Mouse (Mus musculus) cerebellum, postnatal 36 days (tissue): ENCODE measurements around the gene Rbx1.

Source experiments
- DNase-seq, 2 experiments: peaks; one replicate each; pipeline ENCODE4 v3.0.0; 2021 to 2022; ENCODE audit warnings: mixed read lengths in 2 of 2

Rbx1 gene

DNA sequence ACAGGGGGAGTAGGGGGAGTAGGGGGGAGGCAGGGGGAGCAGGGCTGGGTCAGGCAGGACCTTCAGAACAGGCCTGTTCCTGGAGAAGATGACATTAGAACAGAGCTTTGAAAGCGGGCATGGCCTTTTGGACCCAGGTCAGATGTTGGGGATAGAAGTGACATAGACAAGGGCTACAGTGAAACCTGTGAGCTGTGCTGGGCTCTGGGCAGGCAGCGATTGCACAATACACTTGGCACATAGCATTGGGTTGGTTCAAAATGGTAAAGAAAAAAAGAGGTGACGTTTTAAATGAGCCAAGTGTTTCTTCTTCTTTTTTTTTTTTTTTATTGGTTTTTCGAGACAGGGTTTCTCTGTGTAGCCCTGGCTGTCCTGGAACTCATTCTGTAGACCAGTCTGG is 19.4 kb downstream of the Rbx1 start:
- no peak for DNase-seq

DNA sequence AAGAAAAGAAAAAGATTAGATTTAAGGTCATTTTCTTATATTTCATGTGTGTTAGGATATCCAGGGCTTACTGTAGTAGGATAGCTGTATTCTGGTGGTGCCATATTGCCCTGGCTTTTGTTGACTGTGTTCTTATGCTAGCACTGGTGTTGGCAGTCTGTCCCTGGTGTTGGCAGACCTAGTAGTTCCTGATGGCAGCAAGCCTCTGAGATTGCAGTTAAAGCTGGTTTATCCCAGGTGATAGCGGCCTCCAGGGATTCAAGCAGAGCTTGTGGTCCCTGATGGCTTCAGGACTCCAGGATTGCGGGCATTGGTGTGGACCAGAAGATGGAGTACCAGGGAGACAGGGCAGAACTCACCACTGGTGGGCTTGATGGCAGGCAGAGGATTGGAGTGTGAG is 37.4 kb downstream of the Rbx1 start:
- DNase-seq, result no peak

DNA sequence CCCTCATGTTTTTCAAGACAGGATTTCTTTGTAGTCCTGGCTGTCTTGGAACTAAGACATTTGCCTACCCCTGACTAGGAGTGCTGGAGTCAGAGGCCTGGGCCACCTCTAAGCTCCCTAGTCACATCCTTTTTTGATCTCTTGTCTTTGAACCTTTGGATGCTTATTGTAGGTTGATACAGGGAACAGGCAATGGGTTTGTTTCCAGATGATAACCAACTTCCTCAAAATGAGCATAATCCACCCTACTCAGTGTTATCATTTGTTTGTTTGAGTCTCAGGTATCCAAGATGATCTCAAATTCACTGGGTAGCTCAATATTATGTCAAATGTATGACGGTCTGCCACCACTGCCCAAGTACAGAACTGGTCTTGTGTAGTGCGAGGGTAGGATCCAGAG is 37.9 kb downstream of the Rbx1 start:
- no peak for DNase-seq

DNA sequence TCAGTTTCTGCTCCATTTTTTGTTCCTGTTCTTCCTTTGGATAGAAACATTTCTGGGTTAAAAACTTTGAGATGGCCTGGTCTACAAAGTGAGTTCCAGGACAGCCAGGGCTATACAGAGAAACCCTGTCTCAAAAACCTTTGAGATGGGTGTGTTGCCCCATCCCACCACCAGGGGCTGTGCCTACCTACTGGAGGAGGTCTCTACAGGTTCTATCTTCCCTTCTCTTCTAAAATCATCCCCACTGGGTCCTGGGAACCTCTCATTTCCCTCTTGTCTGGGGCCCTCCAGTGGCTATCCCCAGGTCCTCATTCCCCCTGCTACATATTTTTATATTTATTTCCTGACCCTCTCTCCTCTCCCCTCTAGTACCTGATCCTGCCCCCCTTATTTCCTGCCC is 41.1 kb downstream of the Rbx1 start:
- no peak for DNase-seq

DNA sequence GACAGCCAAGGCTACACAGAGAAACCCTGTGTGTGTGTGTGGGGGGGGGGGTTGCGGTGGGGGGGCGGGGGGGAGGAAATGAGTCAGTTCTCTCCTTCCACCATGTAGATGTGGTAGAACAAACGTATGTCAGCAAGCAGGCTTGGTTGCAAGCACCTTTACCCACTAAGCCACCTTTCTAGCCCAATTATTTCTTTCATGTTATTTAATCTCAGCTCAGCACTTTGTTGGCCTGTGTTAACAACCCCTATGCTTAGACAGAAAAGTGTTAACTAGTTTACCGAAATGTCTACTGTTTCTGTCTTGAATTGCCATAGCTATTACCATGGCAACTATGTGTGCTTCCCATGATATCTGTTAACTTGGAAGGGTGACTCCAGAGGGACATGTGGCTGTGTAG is 44.5 kb downstream of the Rbx1 start:
- no peak for DNase-seq

DNA sequence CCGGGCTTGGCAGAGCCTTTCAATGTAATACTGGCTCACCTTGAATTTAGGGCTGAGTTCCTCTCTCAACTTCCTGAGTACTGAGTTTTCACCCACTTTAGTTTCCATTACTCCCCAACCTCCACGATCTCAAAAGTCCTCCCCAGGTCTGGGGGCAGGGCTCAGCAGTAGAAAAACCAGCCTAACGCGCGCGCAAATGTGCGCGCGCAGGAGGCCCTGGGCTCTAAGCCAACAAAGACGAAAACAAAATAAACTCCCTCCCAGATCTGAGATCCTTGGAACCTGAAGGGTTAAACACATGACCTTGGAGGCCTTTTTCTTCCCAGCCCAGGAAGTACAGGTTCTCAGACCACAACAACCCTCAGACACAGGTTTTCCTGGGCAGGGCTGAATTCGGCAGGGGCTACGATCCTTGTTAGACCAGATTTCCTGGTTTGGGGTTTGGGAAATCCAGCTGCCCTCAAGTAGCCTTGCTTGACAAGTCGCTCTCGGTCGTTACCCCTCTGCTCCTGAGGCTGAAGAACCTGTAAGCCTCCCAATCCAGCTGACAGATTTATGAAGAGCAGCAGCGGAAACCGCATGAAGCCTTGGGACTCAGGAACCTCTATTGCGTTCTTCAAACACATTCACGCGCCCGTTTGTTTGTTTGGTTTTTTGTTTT is 45.6 kb downstream of the Rbx1 start:
- DNase-seq, result no peak

DNA sequence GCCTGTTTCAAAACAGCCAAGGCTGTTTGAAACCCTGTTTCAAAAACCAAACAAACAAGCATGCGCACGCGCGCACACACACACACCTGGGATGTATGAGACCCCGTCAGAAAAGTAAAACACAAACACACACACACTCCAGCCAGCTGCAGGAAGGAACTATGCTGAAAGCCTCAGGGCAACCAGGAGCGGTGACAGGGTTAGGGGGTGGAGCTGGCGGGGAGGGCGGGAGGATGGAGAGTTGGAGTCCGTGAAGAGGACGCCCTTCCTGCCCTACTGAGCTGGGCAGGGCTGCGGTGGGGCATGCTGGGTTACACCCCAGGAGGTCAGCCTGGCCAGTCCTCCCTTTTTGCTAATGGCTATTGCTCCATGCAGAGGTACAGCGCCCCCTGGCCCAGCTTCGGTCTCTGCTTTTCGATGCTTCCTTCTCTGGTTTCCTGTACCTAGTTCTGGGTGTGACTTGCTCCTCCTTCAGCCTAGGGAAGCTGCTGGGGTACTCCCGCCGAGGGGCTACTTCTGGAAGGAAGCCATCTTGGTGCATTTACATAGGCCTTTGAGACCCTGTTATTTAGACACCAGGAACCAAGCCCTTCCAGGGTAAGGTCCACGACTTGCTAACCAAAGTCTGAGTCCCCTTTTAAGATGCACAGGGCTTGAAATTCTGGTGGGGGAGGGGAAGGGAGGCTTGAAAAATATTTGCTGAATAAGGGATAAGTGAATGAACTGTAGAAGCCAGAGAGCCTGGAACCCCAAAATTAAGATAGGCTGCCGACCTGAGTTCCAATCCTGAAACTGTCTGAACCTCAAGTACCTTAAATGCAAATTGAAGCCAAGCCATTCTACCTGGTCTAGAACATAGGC is 48.2 kb downstream of the Rbx1 start:
- DNase-seq, result peak; percentile 64 to 72

DNA sequence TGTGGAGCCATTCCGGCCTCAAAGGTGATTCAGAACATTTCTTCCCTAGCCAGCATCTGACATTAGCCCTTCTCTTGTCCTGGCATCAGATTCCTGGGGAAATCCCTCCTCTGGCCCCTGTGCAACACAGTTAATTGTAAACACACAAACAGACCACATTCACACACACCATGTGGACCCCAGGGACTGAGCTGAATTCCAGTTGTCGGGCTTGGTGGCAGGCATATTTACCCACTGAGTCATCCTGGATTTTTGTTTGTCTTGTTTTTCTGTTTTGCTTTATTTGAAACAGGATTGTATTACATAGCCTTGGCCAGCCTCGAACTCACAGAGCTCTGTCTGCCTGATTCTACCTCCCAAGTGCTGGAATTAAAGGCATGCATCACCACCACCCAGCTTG is 49.1 kb downstream of the Rbx1 start:
- no peak for DNase-seq

DNA sequence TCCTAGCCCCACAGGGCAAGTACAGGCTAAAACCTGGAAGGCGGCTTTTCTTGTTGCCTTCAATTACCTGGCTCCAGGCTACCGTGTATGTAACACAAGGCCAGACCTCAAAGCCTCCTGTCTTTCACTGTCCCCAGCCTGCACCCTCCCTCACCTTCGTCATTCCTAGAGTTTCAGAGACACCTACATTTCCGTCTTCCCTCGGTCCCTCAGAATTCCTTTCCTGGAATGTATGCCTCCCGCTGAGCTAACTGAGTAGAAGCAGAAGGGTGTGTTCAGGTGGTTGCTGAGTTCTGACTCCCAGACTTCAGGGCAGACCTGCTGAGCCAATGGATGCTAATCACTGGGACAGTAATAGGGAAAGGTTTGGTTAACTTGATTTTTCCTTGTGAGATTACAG is 51.9 kb downstream of the Rbx1 start:
- DNase-seq, result no peak

DNA sequence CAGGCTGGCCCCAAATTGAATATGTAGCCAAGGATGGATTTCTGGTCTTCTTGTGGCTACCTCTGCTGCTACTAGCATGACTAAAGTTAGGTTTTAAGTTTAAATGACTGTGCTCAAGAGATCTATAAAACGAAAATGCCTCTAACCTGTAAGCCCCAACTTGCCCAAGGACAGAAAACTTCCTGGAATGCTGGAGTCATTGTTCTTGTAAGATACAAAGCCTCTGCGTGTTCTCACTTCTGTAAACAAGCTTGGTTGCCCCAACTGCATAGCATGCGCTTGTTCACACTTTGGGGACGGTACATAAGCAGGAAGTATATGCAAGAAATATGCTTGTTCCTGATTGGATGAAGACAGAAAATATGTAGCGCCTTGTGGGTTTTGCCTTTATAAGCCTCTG is 52.7 kb downstream of the Rbx1 start:
- DNase-seq, result no peak

DNA sequence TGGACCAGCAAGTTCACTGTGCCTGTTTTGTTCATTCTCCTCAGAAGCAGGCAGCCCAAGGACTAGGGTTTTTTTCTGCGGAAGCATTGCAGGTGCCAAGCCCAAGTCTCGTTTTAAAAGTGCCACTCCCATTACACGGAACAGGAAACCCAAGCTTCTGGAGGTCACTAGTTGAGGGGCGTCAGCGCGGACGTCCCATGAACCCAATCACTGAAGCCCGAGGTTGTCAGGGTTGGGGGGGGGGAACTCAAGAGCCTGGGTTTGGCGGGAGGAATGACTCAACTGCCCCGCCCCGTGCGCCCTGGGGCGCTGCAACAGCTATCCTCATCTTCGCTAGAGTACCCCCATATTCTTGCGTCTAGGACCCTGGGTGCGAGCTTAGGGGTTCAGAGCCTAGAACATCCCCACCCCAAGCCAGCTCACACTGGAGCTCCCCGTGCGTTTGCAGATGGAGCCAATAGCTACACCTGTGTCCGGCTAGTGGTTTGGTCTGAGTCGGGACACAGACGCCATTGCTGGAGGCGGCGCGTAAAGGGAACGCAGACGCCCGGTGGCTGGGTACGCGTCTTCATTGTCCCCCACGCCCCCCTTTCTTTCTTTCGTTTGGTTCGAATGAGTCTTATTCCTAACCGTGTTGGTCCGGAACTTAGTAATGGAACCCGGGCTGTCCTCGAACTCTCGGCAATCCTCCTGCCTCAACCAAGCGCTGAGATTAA is 56.1 kb downstream of the Rbx1 start:
- DNase-seq, result peak; percentile 54 to 56

DNA sequence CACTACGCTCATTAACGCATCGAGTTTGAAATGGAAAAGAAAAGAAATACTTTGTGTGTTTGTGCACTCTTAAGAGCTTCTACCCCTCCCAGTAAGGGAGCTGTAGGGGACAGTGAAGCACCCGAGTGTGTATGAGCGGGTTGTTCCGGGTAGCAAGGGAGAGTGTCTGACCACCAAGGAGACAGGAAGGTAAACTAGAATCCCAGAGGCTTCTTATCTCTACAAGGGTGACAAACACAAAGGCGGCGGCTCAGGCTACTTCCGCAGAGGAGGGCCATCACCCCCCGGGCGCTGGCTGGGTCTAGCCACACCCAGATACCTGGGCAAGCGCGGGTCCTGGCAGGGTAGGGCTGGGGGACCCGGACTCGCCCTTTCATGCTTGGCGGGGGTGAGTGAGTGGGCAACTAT is 56.7 kb downstream of the Rbx1 start:
- DNase-seq, result no peak

DNA sequence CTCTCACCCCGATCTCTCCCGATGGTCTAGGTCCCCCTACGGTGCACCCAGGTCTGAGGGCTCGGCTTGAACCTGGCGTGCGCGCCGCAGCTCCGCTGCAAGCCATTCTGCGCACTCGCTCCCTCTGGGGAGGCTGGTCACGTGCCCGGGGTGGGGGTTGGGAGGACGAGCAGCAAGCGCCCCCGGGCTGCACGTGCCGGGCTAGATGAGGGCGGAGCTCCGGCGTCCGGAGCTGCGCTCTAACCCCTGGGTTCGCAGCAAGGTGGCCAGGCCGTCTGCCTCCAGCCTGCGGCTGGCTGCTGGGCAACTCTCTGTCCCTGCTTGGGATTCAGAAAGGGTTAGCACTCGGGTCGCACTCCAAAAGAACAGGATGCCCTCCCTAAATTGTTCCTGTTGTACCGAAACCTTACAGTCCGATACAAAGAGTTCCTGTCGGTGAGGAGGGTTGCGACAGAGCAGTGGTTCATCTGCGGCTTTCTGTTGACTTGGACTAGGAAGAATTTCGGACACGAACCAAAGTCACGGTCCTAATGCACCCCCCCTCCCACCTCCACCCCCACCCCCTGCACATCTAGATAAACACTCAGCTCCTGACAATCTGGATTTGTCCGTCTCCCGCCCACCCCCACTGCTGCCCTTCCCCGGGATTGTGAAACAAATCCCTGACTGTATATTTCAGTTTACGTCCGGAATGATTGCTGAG is 57.2 kb downstream of the Rbx1 start:
- peak; percentile 87 to 94 for DNase-seq

DNA sequence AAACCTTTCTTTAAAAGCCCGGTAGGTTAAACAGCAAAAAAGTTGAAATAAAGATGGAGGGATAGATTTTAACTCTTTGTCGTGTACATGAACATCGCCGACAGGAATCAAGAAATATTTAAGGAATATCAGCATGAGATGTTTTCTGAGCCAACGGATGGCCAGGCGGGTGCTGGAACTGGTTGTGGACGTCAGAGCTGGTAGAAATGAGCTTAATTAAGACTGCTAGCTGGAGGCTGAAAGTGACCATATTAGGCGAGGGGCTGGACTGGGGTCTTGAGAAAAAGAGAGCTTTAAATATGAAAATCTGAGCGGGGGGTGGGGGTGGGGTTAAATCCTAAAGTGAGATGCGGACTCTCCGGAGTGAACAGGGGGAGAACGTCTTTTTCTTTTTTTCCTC is 57.8 kb downstream of the Rbx1 start:
- peak in 1 of 2 experiments; percentile 13 for DNase-seq
